Mouse (Mus musculus): Measurements from ENCODE around the gene Klhl36. TPM values are rescaled to one million over a fixed set of nuclear protein-coding genes. Genes with fewer than 3 reads are reported as not detected.

Klhl36 gene
- total RNA-seq, 1 experiment from 2014 or later = 13.5 TPM

Other genes with a start within 250 kb of the Klhl36 start
- gene Adad2, start 249.5 kb upstream of the Klhl36 start, total RNA-seq (2021) = not detected in 2 replicates
- gene Kcng4, start 226.6 kb upstream of the Klhl36 start, total RNA-seq (2021) = 0.30 and 0.52 TPM in 2 replicates
- 4.6 and 6.1 TPM in 2 replicates for gene Wfdc1, start 195.9 kb upstream of the Klhl36 start, total RNA-seq (2021)
- 0.67 and 0.95 TPM in 2 replicates for gene Atp2c2, start 162.3 kb upstream of the Klhl36 start, total RNA-seq (2021)
- 11.3 and 22.1 TPM in 2 replicates for gene Tldc1, start 83.8 kb upstream of the Klhl36 start, total RNA-seq (2021)
- gene Cotl1, start 21.7 kb upstream of the Klhl36 start, total RNA-seq (2021) = 38.3 and 40.8 TPM in 2 replicates
- 110 and 153 TPM in 2 replicates for gene Usp10, start 48.1 kb downstream of the Klhl36 start, total RNA-seq (2021)
- gene Gm20388, start 48.6 kb downstream of the Klhl36 start, total RNA-seq (2021) = 3.6 and 27.1 TPM in 2 replicates
- gene Crispld2, start 130.2 kb downstream of the Klhl36 start, total RNA-seq (2021) = 5.1 and 6.9 TPM in 2 replicates
- gene Zdhhc7, start 239.2 kb downstream of the Klhl36 start, total RNA-seq (2021) = 58.5 and 60.1 TPM in 2 replicates

All from adrenal gland, postnatal 25 days (tissue).